Mouse (Mus musculus) embryonic fibroblast, embryonic 13.5 days (primary cell): ENCODE measurements around the gene Gm17783.

ENCODE experiments used
- CTCF ChIP-seq: IDR thresholded peaks from 2 replicates; pipeline ENCODE4 v1.5.1; 2011; ENCODE audit warnings: mild to moderate bottlenecking, control low read depth, low read length, moderate library complexity, borderline replicate concordance; ENCODE audit not compliant: insufficient read depth
- POLR2A ChIP-seq: IDR thresholded peaks from 2 replicates; pipeline ENCODE4 v1.6.1; 2011; ENCODE audit warnings: low read depth, mild to moderate bottlenecking, control low read depth, low read length, moderate library complexity

DNA sequence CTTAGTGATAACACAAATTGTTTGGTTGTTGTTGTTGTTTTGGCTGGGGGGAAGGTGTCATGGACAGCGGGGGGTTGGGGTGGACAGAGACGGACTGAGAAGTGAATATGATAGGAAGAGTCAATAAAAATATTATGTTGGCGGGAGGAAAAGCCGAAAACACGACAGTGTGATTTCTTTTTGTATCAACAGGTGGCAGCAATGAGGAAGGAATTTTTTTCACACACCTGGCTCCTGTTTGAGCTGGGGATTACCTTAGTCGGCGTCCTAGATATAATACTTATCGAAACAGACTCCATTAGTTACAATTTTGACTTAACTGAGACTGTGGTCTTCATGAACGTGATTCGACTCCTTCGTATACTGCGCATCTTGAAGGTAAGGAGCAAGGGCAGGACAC, 48.0 kb upstream of the Gm17783 start:
- TF ChIP-seq CTCF (no peak), POLR2A (no peak)
